Mouse (Mus musculus): ENCODE results near the gene Snx32. TPM values are rescaled to one million over a fixed set of nuclear protein-coding genes. Genes with fewer than 3 reads are reported as not detected.

The Snx32 gene
- polyA plus RNA-seq, 1 experiment from 2014 or later, result 7.6 TPM

- WGBS, result 87% methylated on average over 5 of the region's 5 CpGs
- H3K27me3 ChIP-seq (ENCODE audit: insufficient read depth, low read length), result no peaks in the 10 kb centered on the region
Measured at GRCm38 (mm10) chr19:5484496-5484895, 25.8 kb downstream of the Snx32 start.

DNA sequence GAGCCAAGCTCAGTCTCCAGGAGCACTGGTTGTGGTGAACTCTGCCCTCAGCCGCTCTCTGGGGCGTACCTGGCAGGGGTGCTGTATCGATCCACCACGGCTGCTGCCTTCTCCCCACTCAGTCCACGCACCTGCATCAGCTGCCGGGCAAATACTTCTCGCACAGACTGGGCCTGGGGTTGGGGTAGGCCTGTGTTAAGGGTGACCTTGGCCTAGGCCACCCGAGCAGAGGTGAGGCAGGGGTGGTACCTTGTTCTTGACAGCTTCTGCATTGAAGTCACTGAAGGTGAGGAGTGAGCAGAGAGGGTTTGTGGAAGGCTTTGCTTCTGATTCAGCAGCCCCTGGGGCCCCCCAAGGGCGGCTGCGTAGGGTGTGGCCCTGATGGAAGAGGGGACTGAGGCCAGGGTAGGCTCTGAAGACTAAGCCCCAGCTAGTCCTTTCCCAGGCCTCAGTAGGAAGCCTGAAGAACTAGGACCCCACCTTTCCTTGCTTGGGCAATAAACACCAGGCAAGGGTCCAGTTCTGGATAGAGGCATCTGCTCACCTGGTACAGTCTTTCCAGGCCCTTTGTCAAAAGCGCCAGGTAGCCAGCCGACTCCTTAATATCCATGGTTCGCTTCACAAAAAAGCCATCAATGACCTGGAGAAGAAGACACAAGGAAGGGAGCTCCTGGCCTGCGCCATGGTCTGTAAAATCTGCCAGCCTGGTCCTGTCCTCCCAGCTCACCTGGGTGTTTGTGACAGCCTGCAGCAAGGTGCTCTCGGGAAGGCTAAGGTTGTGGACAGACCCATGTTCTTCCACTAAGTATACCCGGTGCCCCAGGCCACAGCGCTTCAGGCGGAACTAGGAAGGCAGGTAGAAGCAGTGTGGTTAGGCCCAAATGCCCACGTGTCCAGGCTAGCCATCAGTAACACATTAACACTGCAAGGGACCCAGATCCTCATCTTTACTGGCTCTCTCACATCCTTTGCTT, 26.7 kb downstream of the Snx32 start:
- Histone ChIP-seq H3K27me3 (ENCODE audit: insufficient read depth, low read length) (no peaks in the 10 kb centered on the region), H3K4me3 (replicated peaks; ENCODE audit: low read depth, low read length) (no peak overlapping the region), H3K27ac (no peak overlapping the region), H3K9me3 (replicated peaks; ENCODE audit: low read length) (no peaks in the 10 kb centered on the region), H3K36me3 (ENCODE audit: insufficient read depth, low read length) (peaks cover 58% of the 10 kb centered on the region), H3K9ac (ENCODE audit: low read depth, low read length) (no peak overlapping the region), H3K4me1 (replicated peaks; ENCODE audit: insufficient read depth, low read length) (no peaks in the 10 kb centered on the region), H3K4me2 (ENCODE audit: low read length) (no peak overlapping the region)
- ATAC-seq (replicated peaks; ENCODE audit: low FRiP score, low read depth) (no peak), DNase-seq (ENCODE audit: low spot score) (no peak)
- 87% methylated on average over 19 of the region's 19 CpGs for WGBS
- TF ChIP-seq CTCF (IDR thresholded peaks at IDR 0.05; ENCODE audit: low read depth), result no peak

More at GRCm38 (mm10) chr19:5484496-5484895, 25.8 kb downstream of the Snx32 start:
- Histone ChIP-seq H3K36me3 (ENCODE audit: insufficient read depth, low read length) (peaks cover 56% of the 10 kb centered on the region), H3K27ac (no peak overlapping the region), H3K4me3 (replicated peaks; ENCODE audit: low read depth, low read length) (no peak overlapping the region), H3K4me2 (ENCODE audit: low read length) (no peak overlapping the region), H3K4me1 (replicated peaks; ENCODE audit: insufficient read depth, low read length) (no peaks in the 10 kb centered on the region; the same call in 1 of the 2 replicates), H3K9me3 (replicated peaks; ENCODE audit: low read length) (no peaks in the 10 kb centered on the region), H3K9ac (ENCODE audit: low read depth, low read length) (no peak overlapping the region)
- no peak for TF ChIP-seq CTCF (IDR thresholded peaks at IDR 0.05; ENCODE audit: low read depth)
- no peak for ATAC-seq (replicated peaks; ENCODE audit: low FRiP score, low read depth)
- no peak for DNase-seq (ENCODE audit: low spot score)

- DNase-seq (ENCODE audit: low spot score) (no peak), ATAC-seq (replicated peaks; ENCODE audit: low FRiP score, low read depth) (no peak)
- TF ChIP-seq CTCF (IDR thresholded peaks at IDR 0.05; ENCODE audit: low read depth), result no peak
- no peak overlapping the region for H3K27ac ChIP-seq
- no peaks in the 10 kb centered on the region for H3K27me3 ChIP-seq (ENCODE audit: insufficient read depth, low read length)
- no peak overlapping the region for H3K4me2 ChIP-seq (ENCODE audit: low read length)
- H3K4me1 ChIP-seq (replicated peaks; ENCODE audit: insufficient read depth, low read length), result no peaks in the 10 kb centered on the region
- 91% methylated on average over 10 of the region's 10 CpGs for WGBS
- H3K9ac ChIP-seq (ENCODE audit: low read depth, low read length), result no peak overlapping the region
- no peak overlapping the region for H3K4me3 ChIP-seq (replicated peaks; ENCODE audit: low read depth, low read length)
- H3K36me3 ChIP-seq (ENCODE audit: insufficient read depth, low read length), result peaks cover 58% of the 10 kb centered on the region
- no peaks in the 10 kb centered on the region for H3K9me3 ChIP-seq (replicated peaks; ENCODE audit: low read length)
Measured at GRCm38 (mm10) chr19:5481398-5481797, 28.9 kb downstream of the Snx32 start.

GRCm38 (mm10) chr19:5480016-5480415, 30.3 kb downstream of the Snx32 start:
- TF ChIP-seq CTCF (IDR thresholded peaks at IDR 0.05; ENCODE audit: low read depth), result no peak
- no peak for ATAC-seq (replicated peaks; ENCODE audit: low FRiP score, low read depth)

GRCm38 (mm10) chr19:5477668-5478300, 32.6 kb downstream of the Snx32 start:
- WGBS, result 86% methylated on average over 18 of the region's 18 CpGs
- no peak overlapping the region for H3K27ac ChIP-seq
- no peaks in the 10 kb centered on the region for H3K9me3 ChIP-seq (replicated peaks; ENCODE audit: low read length)
- peaks cover 32% of the 10 kb centered on the region for H3K36me3 ChIP-seq (ENCODE audit: insufficient read depth, low read length)
- TF ChIP-seq CTCF (IDR thresholded peaks at IDR 0.05; ENCODE audit: low read depth), result no peak
- ATAC-seq (replicated peaks; ENCODE audit: low FRiP score, low read depth) (no peak), DNase-seq (ENCODE audit: low spot score) (no peak)
- peaks cover 12% of the 10 kb centered on the region; the same call in 1 of the 2 replicates for H3K4me1 ChIP-seq (replicated peaks; ENCODE audit: insufficient read depth, low read length)
- no peak overlapping the region for H3K9ac ChIP-seq (ENCODE audit: low read depth, low read length)
- H3K27me3 ChIP-seq (ENCODE audit: insufficient read depth, low read length), result no peaks in the 10 kb centered on the region
- H3K4me3 ChIP-seq (replicated peaks; ENCODE audit: low read depth, low read length), result no peak overlapping the region
- no peak overlapping the region for H3K4me2 ChIP-seq (ENCODE audit: low read length)

More at GRCm38 (mm10) chr19:5480016-5480415, 30.3 kb downstream of the Snx32 start:
- Histone ChIP-seq H3K27me3 (ENCODE audit: insufficient read depth, low read length) (no peaks in the 10 kb centered on the region), H3K27ac (no peak overlapping the region), H3K4me3 (replicated peaks; ENCODE audit: low read depth, low read length) (no peak overlapping the region), H3K4me2 (ENCODE audit: low read length) (no peak overlapping the region), H3K9ac (ENCODE audit: low read depth, low read length) (no peak overlapping the region), H3K4me1 (replicated peaks; ENCODE audit: insufficient read depth, low read length) (peaks cover 9% of the 10 kb centered on the region; the same call in 1 of the 2 replicates), H3K9me3 (replicated peaks; ENCODE audit: low read length) (no peaks in the 10 kb centered on the region), H3K36me3 (ENCODE audit: insufficient read depth, low read length) (peaks cover 51% of the 10 kb centered on the region)
- 76% methylated on average over 10 of the region's 10 CpGs for WGBS
- no peak for DNase-seq (ENCODE audit: low spot score)

DNA sequence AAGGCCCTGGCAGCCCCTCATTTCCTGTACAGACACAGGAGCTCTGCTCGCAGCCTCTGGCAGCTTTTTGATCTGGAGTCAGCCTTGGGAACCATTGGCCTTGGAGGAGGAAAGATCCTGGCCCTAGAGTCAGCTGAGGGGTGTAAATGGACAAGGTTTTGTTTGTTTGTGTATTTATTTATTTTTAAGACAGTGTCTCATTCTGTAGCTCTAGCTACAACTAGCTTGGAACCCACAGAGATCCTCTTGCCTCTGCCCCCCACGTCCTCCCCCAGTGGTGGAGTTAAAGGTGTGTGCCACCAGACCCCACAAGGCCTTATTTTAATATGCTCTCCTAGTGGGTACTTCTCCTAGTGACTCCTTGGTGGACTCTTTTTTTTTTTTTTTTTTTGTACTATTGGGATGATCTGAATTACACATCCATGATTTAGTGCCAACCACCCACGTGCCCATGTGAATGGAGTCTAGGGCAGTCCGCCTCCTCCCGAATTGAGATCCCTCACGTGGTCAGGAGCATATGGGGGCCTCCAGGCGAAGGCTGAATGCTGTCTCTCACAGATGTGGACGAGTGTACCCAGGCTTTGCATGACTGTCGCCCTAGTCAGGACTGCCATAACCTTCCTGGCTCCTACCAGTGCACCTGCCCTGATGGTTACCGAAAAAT, 33.2 kb downstream of the Snx32 start:
- Histone ChIP-seq H3K4me3 (replicated peaks; ENCODE audit: low read depth, low read length) (no peak overlapping the region), H3K9me3 (replicated peaks; ENCODE audit: low read length) (no peaks in the 10 kb centered on the region), H3K9ac (ENCODE audit: low read depth, low read length) (no peak overlapping the region), H3K27ac (no peak overlapping the region), H3K36me3 (ENCODE audit: insufficient read depth, low read length) (peaks cover 27% of the 10 kb centered on the region), H3K4me2 (ENCODE audit: low read length) (no peak overlapping the region), H3K4me1 (replicated peaks; ENCODE audit: insufficient read depth, low read length) (peaks cover 12% of the 10 kb centered on the region; the same call in 1 of the 2 replicates), H3K27me3 (ENCODE audit: insufficient read depth, low read length) (no peaks in the 10 kb centered on the region)
- 77% methylated on average over 10 of the region's 10 CpGs for WGBS
- ATAC-seq (replicated peaks; ENCODE audit: low FRiP score, low read depth), result no peak
- no peak for TF ChIP-seq CTCF (IDR thresholded peaks at IDR 0.05; ENCODE audit: low read depth)
- no peak for DNase-seq (ENCODE audit: low spot score)
